Mouse (Mus musculus) embryonic fibroblast, embryonic 13.5 days (primary cell): Measurements from ENCODE around the gene Ddx3x. TPM values are rescaled to one million over a fixed set of nuclear protein-coding genes. Genes with fewer than 3 reads are reported as not detected.
"Not testable (repeated sequence)": the region's sequence is repeated elsewhere in the genome, so short reads cannot be mapped to it uniquely, and the experiment has no call there.

Experiments
- H3K27ac ChIP-seq: 2 replicates; pipeline ENCODE4 v1.5.1; 2012; ENCODE audit warnings: low read length, control low read depth, inconsistent platforms; ENCODE audit not compliant: insufficient read depth
- H3K4me1 ChIP-seq: 2 replicates; pipeline ENCODE4 v1.6.1; 2011; ENCODE audit warnings: low read length; ENCODE audit not compliant: control insufficient read depth, insufficient read depth
- H3K4me3 ChIP-seq: 2 replicates; pipeline ENCODE4 v1.5.1; 2011; ENCODE audit warnings: mild to moderate bottlenecking, control low read depth, low read length; ENCODE audit not compliant: insufficient read depth
- CTCF ChIP-seq: IDR thresholded peaks from 2 replicates; pipeline ENCODE4 v1.5.1; 2011; ENCODE audit warnings: mild to moderate bottlenecking, control low read depth, low read length, moderate library complexity, borderline replicate concordance; ENCODE audit not compliant: insufficient read depth
- POLR2A ChIP-seq: IDR thresholded peaks from 2 replicates; pipeline ENCODE4 v1.6.1; 2011; ENCODE audit warnings: low read depth, mild to moderate bottlenecking, control low read depth, low read length, moderate library complexity
- polyA plus RNA-seq: library from polyadenylated mRNA; stranded (reverse); fragments of >200 nt; gene quantifications from 2 replicates; pipeline ENCODE4 v1.2.4, GENCODE M21; 2011; ENCODE audit warnings: low read depth; ENCODE audit not compliant: missing spikeins, insufficient read length

Ddx3x gene
- 266 and 340 TPM in 2 replicates for polyA plus RNA-seq

GRCm38 (mm10) chrX:13280409-13281328 lies at the start of gene Ddx3x:
Gene Ddx3x (plus strand): TSS chrX:13280970.
- peak; percentile 100 for TF ChIP-seq POLR2A
- TF ChIP-seq CTCF = no peak
- no peaks in the 10 kb centered on the region for H3K4me1 ChIP-seq
- H3K27ac ChIP-seq = peak within 1 kb of the TSS; percentile 92
- H3K4me3 ChIP-seq = peak within 1 kb of the TSS; percentile 82

DNA sequence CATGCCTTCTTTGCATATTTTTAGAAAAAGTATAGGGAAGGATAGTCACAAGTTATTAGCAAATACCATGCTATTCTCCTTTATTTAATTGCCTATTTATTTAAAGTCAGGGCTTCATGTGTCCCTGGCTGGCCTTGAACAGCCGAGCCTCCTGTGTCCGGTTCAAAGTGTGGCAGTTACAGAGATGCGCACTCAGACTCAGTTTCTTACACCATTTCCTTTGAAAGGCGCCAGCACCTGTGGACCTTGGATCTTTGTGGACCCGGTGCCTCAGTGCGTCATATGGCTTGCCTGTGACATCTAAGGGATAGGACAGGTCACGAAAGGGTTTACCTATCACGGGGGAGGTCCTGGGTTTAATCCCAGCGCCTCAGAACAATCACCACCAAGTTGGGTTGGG lies 49.5 kb upstream of the Ddx3x start:
- Histone ChIP-seq H3K4me1 (no peaks in the 10 kb centered on the region), H3K4me3 (no peak overlapping the region), H3K27ac (peak overlapping the region; percentile 60)
- no peak for TF ChIP-seq CTCF
- no peak for TF ChIP-seq POLR2A

DNA sequence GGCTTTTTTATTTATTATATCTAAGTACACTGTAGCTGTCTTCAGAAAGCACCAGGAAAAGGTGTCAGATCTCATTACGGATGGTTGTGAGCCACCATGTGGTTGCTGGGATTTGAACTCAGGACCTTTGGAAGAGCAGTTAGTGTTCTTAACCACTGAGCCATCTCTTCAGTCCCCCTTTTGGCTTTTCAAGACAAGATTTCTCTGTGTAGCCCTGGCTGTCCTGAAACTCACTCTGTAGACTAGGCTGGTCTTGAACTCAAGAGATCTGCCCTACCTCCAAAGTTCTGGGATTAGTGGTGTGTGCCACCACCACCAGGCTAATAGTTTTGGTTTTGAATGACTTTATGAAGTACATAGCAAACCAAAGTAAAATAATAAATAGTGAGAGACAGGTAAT lies 47.9 kb upstream of the Ddx3x start:
- not testable (repeated sequence) for H3K27ac ChIP-seq, H3K4me3 ChIP-seq, H3K4me1 ChIP-seq

DNA sequence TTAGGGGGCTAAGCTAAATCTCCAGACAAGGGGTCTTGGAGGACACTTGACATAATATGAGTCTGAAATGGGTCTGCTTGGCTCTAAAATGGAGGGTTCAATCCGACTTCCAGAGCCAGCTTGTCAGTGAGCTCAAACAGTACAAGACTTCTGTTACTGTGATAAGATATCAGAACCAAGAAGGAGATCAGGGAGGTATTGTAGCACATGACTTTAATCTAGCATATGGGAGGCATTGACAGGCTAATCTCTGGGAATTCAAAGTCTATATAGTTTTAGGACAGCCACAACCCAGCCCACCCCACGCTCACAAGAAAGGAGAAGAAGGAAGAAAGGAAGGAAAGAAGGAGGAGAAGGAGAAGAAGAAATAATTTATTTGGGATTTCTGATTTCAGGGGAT lies 47.1 kb upstream of the Ddx3x start:
- Histone ChIP-seq H3K4me1 (no peaks in the 10 kb centered on the region), H3K4me3 (no peak overlapping the region), H3K27ac (no peak overlapping the region)
- TF ChIP-seq CTCF (no peak), POLR2A (no peak)

- H3K27ac ChIP-seq = no peak overlapping the region
- TF ChIP-seq CTCF (no peak), POLR2A (no peak)
- no peaks in the 10 kb centered on the region for H3K4me1 ChIP-seq
- H3K4me3 ChIP-seq = no peak overlapping the region
Measured at GRCm38 (mm10) chrX:13234709-13235108, 46.1 kb upstream of the Ddx3x start.

GRCm38 (mm10) chrX:13236100-13236568 lies 44.6 kb upstream of the Ddx3x start:
- H3K27ac ChIP-seq = no peak overlapping the region
- no peaks in the 10 kb centered on the region for H3K4me1 ChIP-seq
- TF ChIP-seq POLR2A (no peak), CTCF (no peak)
- no peak overlapping the region for H3K4me3 ChIP-seq

DNA sequence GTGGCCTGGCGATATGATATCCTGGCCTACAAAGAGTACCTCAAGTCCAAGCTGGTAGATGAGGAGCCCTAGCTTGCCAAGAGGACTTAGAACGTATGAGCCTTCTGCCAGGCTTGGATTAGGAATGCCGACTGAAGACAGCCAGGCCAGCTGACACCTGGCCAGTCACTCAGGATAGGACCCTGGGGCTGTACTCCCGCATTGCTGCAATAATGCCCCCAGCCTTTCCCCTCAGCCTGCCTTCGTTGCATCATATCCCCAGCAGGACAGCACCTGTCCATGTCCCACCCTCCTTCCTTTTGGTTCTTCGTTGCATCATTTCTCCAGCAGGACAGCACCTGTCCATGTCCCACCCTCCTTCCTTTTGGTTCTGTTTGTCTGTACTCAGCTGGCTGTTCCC lies 41.3 kb upstream of the Ddx3x start:
- TF ChIP-seq POLR2A (no peak), CTCF (no peak)
- Histone ChIP-seq H3K4me3 (no peak overlapping the region), H3K27ac (no peak overlapping the region), H3K4me1 (no peaks in the 10 kb centered on the region; the same call in 1 of the 2 replicates)

DNA sequence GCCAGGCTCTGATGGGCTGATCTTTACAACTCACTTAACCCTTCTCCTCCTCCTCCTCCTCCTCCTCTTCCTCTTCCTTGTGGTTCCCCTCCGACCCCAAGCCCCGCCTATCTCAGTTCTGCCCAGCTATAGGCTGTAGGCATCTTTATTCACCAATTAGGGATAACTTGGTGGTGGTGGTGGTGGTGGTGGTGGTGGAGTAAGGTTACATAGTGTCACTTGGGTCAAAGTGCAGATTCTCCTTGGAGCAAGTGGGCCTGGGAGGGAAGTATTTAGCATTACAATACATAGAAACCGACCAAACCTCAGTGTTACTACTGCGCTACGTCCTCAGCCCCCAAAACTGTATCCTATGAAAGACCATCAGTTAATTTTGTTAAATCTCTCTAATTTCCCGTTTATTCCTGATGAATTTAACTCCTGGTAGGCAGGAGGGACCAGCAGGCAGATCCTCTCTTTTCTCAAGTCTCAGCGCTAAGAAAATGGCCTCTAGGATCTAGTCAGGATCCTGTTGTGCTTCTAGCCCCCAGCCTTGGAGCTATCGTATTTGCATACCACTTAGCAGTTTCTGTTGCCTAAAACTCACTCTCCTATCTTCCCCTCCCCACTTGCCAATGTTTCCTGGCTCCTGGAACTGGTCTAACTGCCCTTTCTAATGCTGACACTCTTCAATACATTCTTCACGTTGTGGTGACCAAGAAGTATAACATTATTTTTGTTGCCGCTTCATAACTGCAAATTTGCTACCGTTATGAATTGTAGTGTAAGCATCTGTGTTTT lies 39.9 kb upstream of the Ddx3x start:
- H3K4me3 ChIP-seq = no peak overlapping the region
- no peak for TF ChIP-seq CTCF
- H3K27ac ChIP-seq = peak overlapping the region; percentile 99

DNA sequence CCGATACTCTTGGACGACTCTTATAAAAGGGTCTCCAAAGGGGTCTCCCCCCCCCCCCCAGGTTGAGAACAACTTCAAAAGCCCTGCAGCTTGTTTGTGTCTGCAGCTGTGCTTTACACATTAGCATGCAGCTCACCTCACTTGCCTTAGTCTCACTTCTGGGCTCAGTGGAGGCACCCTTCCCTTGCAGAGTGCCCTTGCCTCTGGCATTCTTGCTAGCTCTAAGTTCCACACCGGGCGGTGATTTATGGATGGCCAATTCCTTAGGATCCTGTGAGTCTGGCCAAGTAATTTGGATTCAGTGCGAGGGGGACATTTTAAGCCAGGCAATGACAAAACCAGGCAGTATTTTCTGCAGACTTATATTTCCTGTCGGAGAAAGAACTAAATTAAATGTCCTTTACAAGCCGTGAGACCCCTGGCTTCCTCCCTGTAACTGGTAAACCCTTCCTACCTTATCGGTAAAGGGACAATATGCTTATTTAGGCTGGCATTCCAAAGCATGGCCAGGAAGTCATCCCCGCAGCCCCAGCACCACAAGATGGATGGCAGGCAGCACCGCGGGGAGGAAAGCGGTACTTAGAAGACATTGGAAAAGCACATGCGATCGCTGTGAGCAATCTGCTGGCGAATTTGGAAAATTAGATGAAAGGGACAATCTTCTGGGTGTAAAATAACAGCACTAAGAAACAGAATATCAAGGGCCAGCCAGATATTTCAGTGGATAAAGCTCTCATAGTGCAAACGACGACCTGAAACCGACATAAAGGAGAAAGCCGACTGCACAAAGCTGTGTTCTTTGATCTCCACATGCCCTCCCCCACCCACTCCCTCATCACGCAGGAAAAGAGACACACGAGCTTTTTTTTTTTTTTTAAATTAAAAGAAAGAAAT lies 39.1 kb upstream of the Ddx3x start:
- H3K4me3 ChIP-seq = peak overlapping the region; percentile 39
- TF ChIP-seq POLR2A (peak; percentile 40), CTCF (no peak)
- peak overlapping the region; percentile 99 for H3K27ac ChIP-seq
- H3K4me1 ChIP-seq = no peaks in the 10 kb centered on the region; the same call in 1 of the 2 replicates

More for the DNA sequence above, 39.9 kb upstream of the Ddx3x start:
- H3K4me1 ChIP-seq = no peaks in the 10 kb centered on the region; the same call in 1 of the 2 replicates
